Mouse (Mus musculus): ENCODE results near the gene Gm45062.

- TF ChIP-seq CTCF (IDR thresholded peaks at IDR 0.05) (no peak), EP300 (IDR thresholded peaks at IDR 0.05) (no peak)
Observed at GRCm38 (mm10) chr6:8336487-8337390, 77.5 kb downstream of the Gm45062 start.
